Mouse (Mus musculus) naive thymus-derived CD4-positive, alpha-beta T cell, adult 5 months (primary cell): ENCODE data around the gene Lypd1. TPM values are rescaled to one million over a fixed set of nuclear protein-coding genes. Genes with fewer than 3 reads are reported as not detected.

ENCODE experiments used
- polyA plus RNA-seq: library from polyadenylated mRNA; unstranded; fragments of 100-300 nt; shearing (Covaris generic); gene quantifications from one replicate; pipeline ENCODE4 v1.2.1, GENCODE M21; 2017

The Lypd1 gene
- not detected for polyA plus RNA-seq

DNA sequence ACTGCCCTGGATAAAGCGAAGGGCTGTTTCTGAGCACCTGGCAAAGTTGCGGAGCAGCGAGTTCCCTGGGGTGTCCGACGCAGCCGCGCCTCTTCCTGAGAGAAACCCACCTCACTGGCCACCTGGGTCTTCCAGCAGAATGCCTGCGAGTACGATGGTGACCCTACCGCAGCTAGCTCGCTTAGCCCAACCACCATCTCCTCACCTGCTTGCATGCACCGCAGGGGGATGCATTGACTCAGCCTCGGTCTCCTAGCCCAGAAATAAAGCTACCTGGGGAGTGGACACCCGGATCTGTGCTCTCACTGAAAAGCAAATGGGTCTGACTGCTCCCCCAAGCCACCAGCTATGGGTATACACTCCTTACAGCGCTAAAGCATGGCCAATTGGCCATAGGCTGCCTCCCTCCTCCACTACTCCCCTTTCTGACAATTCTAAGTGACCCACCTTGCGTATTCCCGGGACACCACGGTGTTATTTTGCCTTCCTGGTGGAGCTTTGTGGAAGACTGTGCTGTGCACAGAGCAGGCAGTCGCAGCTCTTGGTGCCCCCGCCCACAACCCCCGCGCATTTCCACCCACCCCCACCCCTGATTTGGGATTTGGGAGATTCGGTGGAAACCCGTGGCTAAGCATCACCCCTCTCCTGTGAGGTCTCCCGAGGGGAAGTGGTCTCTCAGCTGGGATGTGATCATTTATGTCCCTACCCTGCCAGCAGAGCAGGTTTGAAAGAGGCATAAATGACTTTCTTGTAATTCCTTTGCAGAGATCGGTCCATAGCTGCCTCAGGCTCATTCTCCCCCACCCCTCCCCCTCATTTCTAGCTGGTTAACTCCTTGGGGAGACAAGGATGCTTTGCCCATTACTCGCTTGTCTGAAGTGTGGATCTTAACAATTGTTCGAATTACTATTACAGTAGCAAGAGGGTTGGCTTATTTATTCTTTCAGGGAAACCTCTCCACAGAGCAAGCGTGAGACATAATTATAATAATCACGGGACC lies at the start of gene Lypd1:
TSS of gene Lypd1 (minus strand) at position 501 of the 1,000 bp plus-strand sequence.

Other genes with a start within 250 kb of the Lypd1 start
- not detected for gene Gpr39, start 236.1 kb downstream of the Lypd1 start, polyA plus RNA-seq